Mouse (Mus musculus): ENCODE data around the gene Tmprss12. TPM values are rescaled to one million over a fixed set of nuclear protein-coding genes. Genes with fewer than 3 reads are reported as not detected.
"Not testable (repeated sequence)": the region's sequence is repeated elsewhere in the genome, so short reads cannot be mapped to it uniquely, and the experiment has no call there.

Tmprss12 gene
- polyA plus RNA-seq, 1 experiment, result 36.5 TPM

- no peaks in the 10 kb centered on the region for H3K36me3 ChIP-seq (ENCODE audit: control insufficient read depth, insufficient read depth, low read length)
- TF ChIP-seq POLR2A (IDR thresholded peaks at IDR 0.05; ENCODE audit: control insufficient read depth, low read depth, low read length) (no peak), CTCF (IDR thresholded peaks at IDR 0.05; ENCODE audit: control insufficient read depth, insufficient read depth, insufficient replicate concordance, low read depth, low read length) (no peak)
- H3K4me3 ChIP-seq (ENCODE audit: control insufficient read depth, low read depth, low read length), result no peak overlapping the region; the same call in 1 of the 2 replicates
- H3K4me1 ChIP-seq (ENCODE audit: control insufficient read depth, insufficient read depth, low read length), result peaks cover 15% of the 10 kb centered on the region
- H3K27ac ChIP-seq (ENCODE audit: control insufficient read depth, insufficient read depth, low read depth, low read length), result peak overlapping the region; percentile 87; the same call in 1 of the 2 replicates
- H3K27me3 ChIP-seq (ENCODE audit: control insufficient read depth, insufficient read depth, low read length), result no peaks in the 10 kb centered on the region
These were observed 22.9 kb downstream of the Tmprss12 start for GRCm38 (mm10) chr15:100303428-100304018.

GRCm38 (mm10) chr15:100304019-100304991 lies 23.7 kb downstream of the Tmprss12 start, which contains the start of gene Mettl7a1:
Gene Mettl7a1, plus strand, starts transcription at chr15:100304140.
- Histone ChIP-seq H3K27me3 (ENCODE audit: control insufficient read depth, insufficient read depth, low read length) (no peaks in the 10 kb centered on the region), H3K27ac (ENCODE audit: control insufficient read depth, insufficient read depth, low read depth, low read length) (peak within 1 kb of the TSS; percentile 87), H3K36me3 (ENCODE audit: control insufficient read depth, insufficient read depth, low read length) (no peaks in the 10 kb centered on the region), H3K4me1 (ENCODE audit: control insufficient read depth, insufficient read depth, low read length) (peaks cover 15% of the 10 kb centered on the region), H3K4me3 (ENCODE audit: control insufficient read depth, low read depth, low read length) (peak within 1 kb of the TSS; percentile 84)
- peak; percentile 25 for TF ChIP-seq POLR2A (IDR thresholded peaks at IDR 0.05; ENCODE audit: control insufficient read depth, low read depth, low read length)
- TF ChIP-seq CTCF (IDR thresholded peaks at IDR 0.05; ENCODE audit: control insufficient read depth, insufficient read depth, insufficient replicate concordance, low read depth, low read length), result no peak

DNA sequence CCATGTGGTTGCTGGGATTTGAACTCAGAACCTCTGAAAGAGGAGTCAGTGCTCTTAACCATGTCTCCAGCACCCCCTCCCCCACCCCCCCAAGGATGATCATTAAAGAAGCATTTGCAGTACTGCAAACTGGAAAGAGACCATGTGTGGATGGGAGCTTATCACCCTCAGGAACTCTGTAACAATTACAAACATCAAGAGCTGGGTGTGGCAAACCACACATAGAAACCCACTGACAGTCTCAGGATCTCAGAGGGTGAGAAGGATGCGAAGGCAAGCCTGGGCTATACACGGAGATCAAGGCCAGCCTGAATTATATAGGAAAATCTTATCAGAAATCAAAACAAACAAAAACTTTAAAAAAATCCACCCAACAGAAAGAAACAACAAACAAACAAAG lies 25.6 kb downstream of the Tmprss12 start:
- H3K4me1 ChIP-seq (ENCODE audit: control insufficient read depth, insufficient read depth, low read length), result peaks cover 15% of the 10 kb centered on the region
- H3K36me3 ChIP-seq (ENCODE audit: control insufficient read depth, insufficient read depth, low read length), result no peaks in the 10 kb centered on the region
- H3K27me3 ChIP-seq (ENCODE audit: control insufficient read depth, insufficient read depth, low read length), result no peaks in the 10 kb centered on the region
- H3K4me3 ChIP-seq (ENCODE audit: control insufficient read depth, low read depth, low read length), result no peak overlapping the region
- TF ChIP-seq CTCF (IDR thresholded peaks at IDR 0.05; ENCODE audit: control insufficient read depth, insufficient read depth, insufficient replicate concordance, low read depth, low read length) (no peak), POLR2A (IDR thresholded peaks at IDR 0.05; ENCODE audit: control insufficient read depth, low read depth, low read length) (no peak)
- H3K27ac ChIP-seq (ENCODE audit: control insufficient read depth, insufficient read depth, low read depth, low read length), result no peak overlapping the region

- H3K4me3 ChIP-seq (ENCODE audit: control insufficient read depth, low read depth, low read length); H3K36me3 ChIP-seq (ENCODE audit: control insufficient read depth, insufficient read depth, low read length); H3K4me1 ChIP-seq (ENCODE audit: control insufficient read depth, insufficient read depth, low read length); H3K27ac ChIP-seq (ENCODE audit: control insufficient read depth, insufficient read depth, low read depth, low read length); H3K27me3 ChIP-seq (ENCODE audit: control insufficient read depth, insufficient read depth, low read length): not testable (repeated sequence)
- TF ChIP-seq CTCF (IDR thresholded peaks at IDR 0.05; ENCODE audit: control insufficient read depth, insufficient read depth, insufficient replicate concordance, low read depth, low read length), result peak; percentile 17; the same call in 1 of the 2 replicates
These were observed 26.9 kb downstream of the Tmprss12 start for GRCm38 (mm10) chr15:100307438-100308096.

DNA sequence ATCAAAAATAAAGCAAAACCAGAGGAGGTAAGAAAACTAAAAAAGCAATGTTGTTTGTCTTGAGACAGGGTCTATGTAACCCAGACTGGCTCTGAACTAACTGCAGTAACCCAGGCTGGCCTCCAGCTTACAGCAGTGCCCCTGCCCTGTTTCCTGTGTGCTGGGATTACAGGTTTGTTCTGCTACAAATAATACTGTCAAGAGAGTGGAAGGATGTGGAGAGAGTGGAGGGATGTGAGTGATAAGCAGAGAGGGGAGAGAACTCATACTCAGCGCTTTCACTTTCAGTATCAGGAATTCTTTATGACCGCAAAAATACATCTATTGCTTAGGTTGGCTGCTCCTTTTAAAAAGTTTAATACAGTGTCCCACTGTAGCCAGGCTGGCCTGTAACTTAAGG lies 31.7 kb downstream of the Tmprss12 start:
- H3K4me1 ChIP-seq (ENCODE audit: control insufficient read depth, insufficient read depth, low read length), result no peaks in the 10 kb centered on the region
- no peak for TF ChIP-seq CTCF (IDR thresholded peaks at IDR 0.05; ENCODE audit: control insufficient read depth, insufficient read depth, insufficient replicate concordance, low read depth, low read length)
- TF ChIP-seq POLR2A (IDR thresholded peaks at IDR 0.05; ENCODE audit: control insufficient read depth, low read depth, low read length), result no peak
- no peaks in the 10 kb centered on the region for H3K27me3 ChIP-seq (ENCODE audit: control insufficient read depth, insufficient read depth, low read length)
- no peaks in the 10 kb centered on the region for H3K36me3 ChIP-seq (ENCODE audit: control insufficient read depth, insufficient read depth, low read length)
- no peak overlapping the region for H3K27ac ChIP-seq (ENCODE audit: control insufficient read depth, insufficient read depth, low read depth, low read length)
- no peak overlapping the region for H3K4me3 ChIP-seq (ENCODE audit: control insufficient read depth, low read depth, low read length)

DNA sequence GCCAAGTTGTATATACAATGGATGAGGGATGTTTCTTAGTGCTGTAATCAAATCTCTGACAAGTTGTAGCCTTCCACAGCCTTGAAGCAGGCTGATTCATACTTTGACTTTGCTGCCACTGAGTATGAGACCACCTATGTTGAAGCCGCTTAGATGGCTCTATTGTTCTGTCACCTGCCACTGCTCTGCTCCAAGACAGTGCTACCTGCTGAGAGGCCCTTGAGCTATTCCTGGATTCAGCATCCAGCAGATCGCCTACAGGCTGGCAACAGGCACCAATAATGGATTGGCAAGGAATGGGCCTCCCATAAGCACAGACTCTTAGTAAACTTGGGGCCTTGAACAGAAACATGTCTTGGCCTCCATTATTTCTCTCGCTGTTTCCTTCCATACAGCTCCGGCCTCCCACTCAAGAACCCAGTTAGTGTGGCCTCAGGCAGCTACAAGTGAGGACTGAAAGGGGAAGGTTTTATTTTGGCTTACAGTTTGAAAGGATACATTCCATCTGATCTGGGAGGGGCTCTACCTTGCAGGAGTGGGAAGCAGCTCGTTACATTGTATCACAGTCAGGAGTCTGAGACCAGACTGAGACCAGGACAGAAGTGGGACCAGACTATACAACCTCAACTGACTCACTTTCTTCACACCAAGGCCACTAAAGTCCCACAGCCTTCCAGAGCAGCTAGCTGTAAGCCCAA lies 34.0 kb downstream of the Tmprss12 start:
- Histone ChIP-seq H3K4me3 (ENCODE audit: control insufficient read depth, low read depth, low read length) (no peak overlapping the region), H3K36me3 (ENCODE audit: control insufficient read depth, insufficient read depth, low read length) (no peaks in the 10 kb centered on the region), H3K27ac (ENCODE audit: control insufficient read depth, insufficient read depth, low read depth, low read length) (no peak overlapping the region), H3K27me3 (ENCODE audit: control insufficient read depth, insufficient read depth, low read length) (no peaks in the 10 kb centered on the region), H3K4me1 (ENCODE audit: control insufficient read depth, insufficient read depth, low read length) (no peaks in the 10 kb centered on the region)
- TF ChIP-seq CTCF (IDR thresholded peaks at IDR 0.05; ENCODE audit: control insufficient read depth, insufficient read depth, insufficient replicate concordance, low read depth, low read length), result no peak
- TF ChIP-seq POLR2A (IDR thresholded peaks at IDR 0.05; ENCODE audit: control insufficient read depth, low read depth, low read length), result no peak

DNA sequence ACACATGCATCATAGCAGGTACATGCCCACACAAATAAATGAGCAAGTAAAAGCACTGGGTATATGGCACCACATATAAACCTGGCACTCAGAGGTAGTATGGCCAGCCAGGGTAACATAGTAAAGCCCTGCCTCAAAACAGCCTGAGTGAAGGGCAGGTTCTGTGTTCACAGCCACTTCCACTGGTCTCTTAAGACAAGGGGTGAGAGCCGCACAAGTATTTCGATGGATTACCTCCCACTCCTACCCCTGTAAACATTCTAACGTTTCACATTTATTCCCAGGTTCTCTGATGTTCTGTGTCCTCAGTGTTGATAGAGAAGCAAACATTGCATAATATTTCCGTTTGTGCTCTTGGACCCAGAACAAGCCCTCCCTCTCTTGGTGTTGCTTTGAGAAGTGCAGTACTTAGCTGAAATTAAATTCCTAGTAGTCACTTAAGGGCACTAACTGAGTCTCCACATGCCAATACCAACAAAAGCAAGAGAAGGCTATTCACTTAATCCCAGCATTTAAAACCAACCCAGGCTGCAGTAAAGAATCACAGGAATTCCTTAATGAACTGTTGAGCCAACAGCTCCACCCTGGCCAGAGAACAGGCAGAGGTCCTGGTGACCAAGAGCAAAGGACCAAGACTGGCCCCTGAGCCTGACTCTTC lies 37.5 kb downstream of the Tmprss12 start:
- H3K27ac ChIP-seq (ENCODE audit: control insufficient read depth, insufficient read depth, low read depth, low read length); H3K36me3 ChIP-seq (ENCODE audit: control insufficient read depth, insufficient read depth, low read length); H3K4me3 ChIP-seq (ENCODE audit: control insufficient read depth, low read depth, low read length); H3K27me3 ChIP-seq (ENCODE audit: control insufficient read depth, insufficient read depth, low read length); H3K4me1 ChIP-seq (ENCODE audit: control insufficient read depth, insufficient read depth, low read length): not testable (repeated sequence)
